Mouse (Mus musculus): ENCODE results near the gene Pde1a. TPM values are rescaled to one million over a fixed set of nuclear protein-coding genes. Genes with fewer than 3 reads are reported as not detected.

Gene Pde1a
- polyA plus RNA-seq, 1 experiment from 2014 or later: 33.5 TPM

GRCm38 (mm10) chr2:79991642-79992041, 137.6 kb downstream of the Pde1a start:
- 0 out of 2 replicates have a peak, but pooled peaks cover 8% of the 10 kb centered on the region for H3K4me1 ChIP-seq
- no peak overlapping the region for H3K9ac ChIP-seq
- H3K27me3 ChIP-seq (replicated peaks): no peaks in the 10 kb centered on the region
- no peak overlapping the region for H3K4me2 ChIP-seq
- WGBS: 52% methylated on average over 6 of the region's 6 CpGs
- H3K9me3 ChIP-seq: no peaks in the 10 kb centered on the region
- no peak for ATAC-seq (ENCODE audit: extremely low read depth, insufficient number of reproducible peaks, low FRiP score, low TSS enrichment)
- no peak overlapping the region for H3K4me3 ChIP-seq
- no peak overlapping the region for H3K27ac ChIP-seq (replicated peaks)
- no peaks in the 10 kb centered on the region for H3K36me3 ChIP-seq

- ATAC-seq (ENCODE audit: extremely low read depth, insufficient number of reproducible peaks, low FRiP score, low TSS enrichment): no peak
- peaks cover 27% of the 10 kb centered on the region for H3K4me1 ChIP-seq
- H3K36me3 ChIP-seq: no peaks in the 10 kb centered on the region
- H3K4me2 ChIP-seq: peak overlapping the region; percentile 33; the same call in 1 of the 2 replicates
- no peaks in the 10 kb centered on the region for H3K27me3 ChIP-seq (replicated peaks)
- H3K4me3 ChIP-seq: no peak overlapping the region
- H3K9ac ChIP-seq: no peak overlapping the region
- no peaks in the 10 kb centered on the region for H3K9me3 ChIP-seq
- H3K27ac ChIP-seq (replicated peaks): peak overlapping the region; percentile 73
- WGBS: 41% methylated on average over 4 of the region's 4 CpGs
Observed at GRCm38 (mm10) chr2:79983778-79984177, 145.5 kb downstream of the Pde1a start.

GRCm38 (mm10) chr2:79983222-79983632, 146.0 kb downstream of the Pde1a start:
- WGBS: 16% methylated on average over 9 of the region's 9 CpGs
- ATAC-seq (ENCODE audit: extremely low read depth, insufficient number of reproducible peaks, low FRiP score, low TSS enrichment): peak; percentile 79; the same call in 1 of the 2 replicates
- H3K27me3 ChIP-seq (replicated peaks): no peaks in the 10 kb centered on the region
- peak overlapping the region; percentile 33 for H3K4me2 ChIP-seq
- H3K9ac ChIP-seq: no peak overlapping the region
- peaks cover 27% of the 10 kb centered on the region for H3K4me1 ChIP-seq
- H3K27ac ChIP-seq (replicated peaks): peak overlapping the region; percentile 55
- H3K4me3 ChIP-seq: no peak overlapping the region
- no peaks in the 10 kb centered on the region for H3K36me3 ChIP-seq
- no peaks in the 10 kb centered on the region for H3K9me3 ChIP-seq

GRCm38 (mm10) chr2:79981781-79982180, 147.5 kb downstream of the Pde1a start:
- Histone ChIP-seq H3K27me3 (replicated peaks) (no peaks in the 10 kb centered on the region), H3K36me3 (no peaks in the 10 kb centered on the region), H3K4me1 (peaks cover 41% of the 10 kb centered on the region), H3K9me3 (no peaks in the 10 kb centered on the region), H3K9ac (no peak overlapping the region), H3K4me2 (no peak overlapping the region), H3K27ac (replicated peaks) (no peak overlapping the region), H3K4me3 (no peak overlapping the region)
- ATAC-seq (ENCODE audit: extremely low read depth, insufficient number of reproducible peaks, low FRiP score, low TSS enrichment): no peak
- WGBS: 87% methylated on average over 3 of the region's 3 CpGs

- no peaks in the 10 kb centered on the region for H3K27me3 ChIP-seq (replicated peaks)
- ATAC-seq (ENCODE audit: extremely low read depth, insufficient number of reproducible peaks, low FRiP score, low TSS enrichment): no peak
- peaks cover 40% of the 10 kb centered on the region for H3K4me1 ChIP-seq
- H3K27ac ChIP-seq (replicated peaks): no peak overlapping the region
- no peaks in the 10 kb centered on the region for H3K9me3 ChIP-seq
- no peak overlapping the region for H3K4me2 ChIP-seq
- H3K4me3 ChIP-seq: no peak overlapping the region
- no peaks in the 10 kb centered on the region for H3K36me3 ChIP-seq
- no peak overlapping the region for H3K9ac ChIP-seq
- WGBS: 67% methylated on average over 1 of the region's 1 CpGs
Observed at GRCm38 (mm10) chr2:79978992-79979391, 150.3 kb downstream of the Pde1a start.

- WGBS: 34% methylated on average over 5 of the region's 5 CpGs
- no peak overlapping the region for H3K9ac ChIP-seq
- H3K4me1 ChIP-seq: peaks cover 24% of the 10 kb centered on the region
- H3K4me3 ChIP-seq: no peak overlapping the region
- no peak for ATAC-seq (ENCODE audit: extremely low read depth, insufficient number of reproducible peaks, low FRiP score, low TSS enrichment)
- H3K36me3 ChIP-seq: no peaks in the 10 kb centered on the region
- H3K27me3 ChIP-seq (replicated peaks): no peaks in the 10 kb centered on the region
- peak overlapping the region; percentile 27; the same call in 1 of the 2 replicates for H3K4me2 ChIP-seq
- 0 out of 2 replicates have a peak overlapping the region, but pooled peaks have one; percentile 2 for H3K27ac ChIP-seq (replicated peaks)
- H3K9me3 ChIP-seq: no peaks in the 10 kb centered on the region
Observed at GRCm38 (mm10) chr2:79977259-79977658, 152.0 kb downstream of the Pde1a start.

GRCm38 (mm10) chr2:79975947-79976346, 153.3 kb downstream of the Pde1a start:
- no peak overlapping the region for H3K9ac ChIP-seq
- no peak overlapping the region for H3K4me2 ChIP-seq
- H3K4me3 ChIP-seq: no peak overlapping the region
- no peaks in the 10 kb centered on the region for H3K36me3 ChIP-seq
- H3K27me3 ChIP-seq (replicated peaks): no peaks in the 10 kb centered on the region
- H3K9me3 ChIP-seq: no peaks in the 10 kb centered on the region
- no peak overlapping the region for H3K27ac ChIP-seq (replicated peaks)
- no peak for ATAC-seq (ENCODE audit: extremely low read depth, insufficient number of reproducible peaks, low FRiP score, low TSS enrichment)
- peaks cover 18% of the 10 kb centered on the region for H3K4me1 ChIP-seq

GRCm38 (mm10) chr2:79972271-79972670, 157.0 kb downstream of the Pde1a start:
- ATAC-seq (ENCODE audit: extremely low read depth, insufficient number of reproducible peaks, low FRiP score, low TSS enrichment): no peak
- H3K9me3 ChIP-seq: no peaks in the 10 kb centered on the region

GRCm38 (mm10) chr2:79969594-79969993, 159.7 kb downstream of the Pde1a start:
- Histone ChIP-seq H3K27ac (replicated peaks) (no peak overlapping the region), H3K36me3 (no peaks in the 10 kb centered on the region), H3K27me3 (replicated peaks) (no peaks in the 10 kb centered on the region), H3K4me1 (peaks cover 20% of the 10 kb centered on the region), H3K4me2 (no peak overlapping the region), H3K9me3 (no peaks in the 10 kb centered on the region), H3K4me3 (no peak overlapping the region), H3K9ac (no peak overlapping the region)
- no peak for ATAC-seq (ENCODE audit: extremely low read depth, insufficient number of reproducible peaks, low FRiP score, low TSS enrichment)
- 54% methylated on average over 5 of the region's 5 CpGs for WGBS

More at GRCm38 (mm10) chr2:79972271-79972670, 157.0 kb downstream of the Pde1a start:
- Histone ChIP-seq H3K4me1 (peaks cover 14% of the 10 kb centered on the region), H3K4me3 (no peak overlapping the region), H3K27ac (replicated peaks) (no peak overlapping the region), H3K4me2 (no peak overlapping the region), H3K9ac (no peak overlapping the region), H3K27me3 (replicated peaks) (no peaks in the 10 kb centered on the region), H3K36me3 (no peaks in the 10 kb centered on the region)

GRCm38 (mm10) chr2:79966681-79967506, 162.4 kb downstream of the Pde1a start:
- ATAC-seq (ENCODE audit: extremely low read depth, insufficient number of reproducible peaks, low FRiP score, low TSS enrichment): no peak
- H3K27ac ChIP-seq (replicated peaks): peak overlapping the region; percentile 59
- WGBS: 51% methylated on average over 9 of the region's 9 CpGs

GRCm38 (mm10) chr2:79966086-79966485, 163.2 kb downstream of the Pde1a start:
- H3K27me3 ChIP-seq (replicated peaks): no peaks in the 10 kb centered on the region
- H3K27ac ChIP-seq (replicated peaks): peak overlapping the region; percentile 59
- H3K4me2 ChIP-seq: no peak overlapping the region
- ATAC-seq (ENCODE audit: extremely low read depth, insufficient number of reproducible peaks, low FRiP score, low TSS enrichment): no peak
- 0 out of 2 replicates have a peak, but pooled peaks cover 4% of the 10 kb centered on the region for H3K36me3 ChIP-seq
- H3K9ac ChIP-seq: no peak overlapping the region
- no peak overlapping the region for H3K4me3 ChIP-seq
- 73% methylated on average over 1 of the region's 1 CpGs for WGBS
- H3K4me1 ChIP-seq: peaks cover 20% of the 10 kb centered on the region
- H3K9me3 ChIP-seq: 0 out of 2 replicates have a peak, but pooled peaks cover 2% of the 10 kb centered on the region

More at GRCm38 (mm10) chr2:79966681-79967506, 162.4 kb downstream of the Pde1a start:
- no peaks in the 10 kb centered on the region for H3K27me3 ChIP-seq (replicated peaks)
- H3K36me3 ChIP-seq: 0 out of 2 replicates have a peak, but pooled peaks cover 4% of the 10 kb centered on the region
- no peak overlapping the region for H3K9ac ChIP-seq
- H3K4me1 ChIP-seq: peaks cover 20% of the 10 kb centered on the region
- peak overlapping the region; percentile 20; the same call in 1 of the 2 replicates for H3K4me2 ChIP-seq
- no peak overlapping the region for H3K4me3 ChIP-seq
- 0 out of 2 replicates have a peak, but pooled peaks cover 2% of the 10 kb centered on the region for H3K9me3 ChIP-seq

All from heart, embryonic 13.5 days (tissue).